In the genomic region with DNA sequence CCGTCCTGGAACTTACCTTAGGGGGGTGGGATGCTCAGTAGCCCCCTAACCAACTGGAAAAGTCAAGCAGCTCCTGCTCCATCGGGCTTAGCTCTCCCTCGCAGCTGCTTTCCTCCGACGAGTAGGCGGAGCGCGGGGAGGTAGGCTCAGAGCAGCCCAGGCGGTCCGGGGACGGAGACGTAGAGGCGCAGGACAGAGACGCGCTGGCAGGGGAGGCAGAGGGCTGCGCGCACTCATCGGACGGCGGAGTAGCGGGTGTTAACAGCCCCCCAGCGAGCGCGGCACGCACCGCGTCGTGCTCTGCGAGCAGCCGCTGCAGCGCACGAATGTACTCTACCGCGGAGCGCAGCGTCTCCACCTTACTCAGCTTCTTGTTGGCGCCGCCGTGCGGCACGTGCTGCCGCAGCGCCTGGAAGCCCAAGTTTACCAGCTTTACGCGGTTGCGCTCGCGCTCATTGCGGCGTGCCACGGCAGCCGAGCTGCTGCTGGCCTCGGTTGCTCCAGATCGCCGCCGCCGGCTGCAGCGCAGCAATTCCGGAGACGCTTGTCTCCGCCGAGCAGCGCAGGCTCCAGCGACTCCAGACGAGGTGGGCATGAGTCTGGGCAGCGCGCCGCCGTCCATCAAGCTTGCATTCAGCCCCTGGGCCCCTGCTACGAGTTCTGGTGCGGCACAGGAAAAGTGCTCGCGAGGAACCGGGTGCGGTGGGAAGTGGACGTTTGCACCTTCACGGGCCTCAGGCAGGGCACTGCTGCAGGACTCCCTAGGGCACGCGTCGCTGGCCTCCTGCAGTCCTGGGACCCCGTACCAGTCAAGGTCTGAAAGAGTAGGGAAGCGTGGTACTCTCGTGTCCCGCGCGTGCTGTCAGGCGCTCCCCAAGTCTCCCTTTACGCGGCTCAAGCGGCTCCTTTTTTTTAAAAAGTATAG, we compare ENCODE assay signal across 8 mouse cellular contexts. TPM values are rescaled to one million over a fixed set of nuclear protein-coding genes. Genes with fewer than 3 reads are reported as not detected.
A peak's percentile ranks its signal among the peaks of the same experiment; 100 is the strongest.
DNase-seq lines count a peak whose midpoint lies in the region; ATAC-seq lines count a peak whose summit lies in the region.

No protein-coding gene starts in this region.

- 1% methylated on average over 89 of the region's 90 CpGs for WGBS in heart, embryonic 13.5 days
- under 1% methylated on average over 90 of the region's 90 CpGs for WGBS in liver, embryonic 16.5 days (ENCODE audit: insufficient replicate concordance)
- WGBS in neural tube, embryonic 13.5 days: under 1% methylated on average over 90 of the region's 90 CpGs

- peak overlapping the region; percentile 70 for H3K9ac ChIP-seq in heart, embryonic 13.5 days
- H3K9ac ChIP-seq in liver, embryonic 16.5 days (ENCODE audit: low read depth, low read length): no peak overlapping the region
- peak overlapping the region; percentile 46 for H3K9ac ChIP-seq in neural tube, embryonic 13.5 days

- peaks cover 3% of the 10 kb centered on the region; the same call in 1 of the 2 replicates for H3K9me3 ChIP-seq in erythroblast, embryonic 14.5 days (ENCODE audit: control insufficient read depth, low read length)
- H3K9me3 ChIP-seq in heart, embryonic 13.5 days: no peaks in the 10 kb centered on the region
- no peaks in the 10 kb centered on the region for H3K9me3 ChIP-seq in liver, embryonic 16.5 days (replicated peaks; ENCODE audit: control insufficient read depth, low read length)
- H3K9me3 ChIP-seq in neural tube, embryonic 13.5 days: no peaks in the 10 kb centered on the region

- peak overlapping the region; percentile 24 for H3K4me3 ChIP-seq in erythroblast, embryonic 14.5 days (replicated peaks)
- peak overlapping the region; percentile 56 for H3K4me3 ChIP-seq in heart, embryonic 13.5 days
- H3K4me3 ChIP-seq in liver, embryonic 16.5 days (ENCODE audit: low read depth, low read length): peak overlapping the region; percentile 46
- H3K4me3 ChIP-seq in neural tube, embryonic 13.5 days: peak overlapping the region; percentile 44

- H3K4me1 ChIP-seq in erythroblast, embryonic 14.5 days (ENCODE audit: control insufficient read depth): peaks cover 15% of the 10 kb centered on the region
- peaks cover 25% of the 10 kb centered on the region for H3K4me1 ChIP-seq in heart, embryonic 13.5 days
- peaks cover 5% of the 10 kb centered on the region for H3K4me1 ChIP-seq in liver, embryonic 16.5 days (ENCODE audit: control insufficient read depth, low read depth, low read length)
- peaks cover 25% of the 10 kb centered on the region for H3K4me1 ChIP-seq in neural tube, embryonic 13.5 days (replicated peaks)

- ATAC-seq in erythroblast, adult 5-6 weeks (replicated peaks; ENCODE audit: low FRiP score, poor library complexity, severe bottlenecking): no peak
- no peak; the same call in 1 of the 2 replicates for ATAC-seq in heart, embryonic 13.5 days (ENCODE audit: extremely low read depth, insufficient number of reproducible peaks, low FRiP score, low TSS enrichment)
- peak; percentile 30 for ATAC-seq in liver, embryonic 16.5 days (ENCODE audit: low read depth)
- peak; percentile 88 for ATAC-seq in neural tube, embryonic 13.5 days (ENCODE audit: low read depth)

- DNase-seq in embryo, embryonic 10.5 days (ENCODE audit: low spot score): peak; percentile 80
- peak; percentile 65 to 78 for DNase-seq in kidney, postnatal 4 days
- DNase-seq in thymus, postnatal 10 days (ENCODE audit: low spot score in 2 of 2): peak; percentile 6 to 41

- peak overlapping the region; percentile 91 for H3K4me2 ChIP-seq in heart, embryonic 13.5 days
- H3K4me2 ChIP-seq in liver, embryonic 16.5 days (ENCODE audit: low read depth, low read length): peak overlapping the region; percentile 69
- H3K4me2 ChIP-seq in neural tube, embryonic 13.5 days: peak overlapping the region; percentile 88

- no peak overlapping the region for H3K27ac ChIP-seq in heart, embryonic 13.5 days (replicated peaks)
- 0 out of 2 replicates have a peak overlapping the region, but pooled peaks have one; percentile 25 for H3K27ac ChIP-seq in liver, embryonic 16.5 days (ENCODE audit: low read length)
- H3K27ac ChIP-seq in neural tube, embryonic 13.5 days (replicated peaks): no peak overlapping the region

- H3K36me3 ChIP-seq in erythroblast, embryonic 14.5 days (ENCODE audit: control insufficient read depth): no peaks in the 10 kb centered on the region
- no peaks in the 10 kb centered on the region for H3K36me3 ChIP-seq in heart, embryonic 13.5 days
- no peaks in the 10 kb centered on the region for H3K36me3 ChIP-seq in liver, embryonic 16.5 days (ENCODE audit: control insufficient read depth, insufficient read depth)
- H3K36me3 ChIP-seq in neural tube, embryonic 13.5 days: no peaks in the 10 kb centered on the region

- H3K27me3 ChIP-seq in erythroblast, embryonic 14.5 days (ENCODE audit: control insufficient read depth): peaks cover 88% of the 10 kb centered on the region
- H3K27me3 ChIP-seq in heart, embryonic 13.5 days (replicated peaks): peaks cover 95% of the 10 kb centered on the region
- peaks cover 66% of the 10 kb centered on the region for H3K27me3 ChIP-seq in liver, embryonic 16.5 days (ENCODE audit: control insufficient read depth, insufficient read depth, low read depth, low read length)
- H3K27me3 ChIP-seq in neural tube, embryonic 13.5 days: peaks cover 85% of the 10 kb centered on the region

RNA-seq across cellular contexts. Expression of a gene that starts 0.9 kb away (rescaled TPM):
- polyA plus RNA-seq in erythroblast, embryonic 14.5 days (2012): 0.05 TPM in 1 of 2 replicates, not detected in the other
- total RNA-seq in erythroblast, adult 5-6 weeks (2015; ENCODE audit: low replicate concordance): not detected in 2 replicates
- not detected in 2 replicates for total RNA-seq in erythroblast, adult 5-6 weeks (2017; ENCODE audit: low replicate concordance)
- polyA plus RNA-seq in heart, embryonic 13.5 days (2015; fragmentation: Nextera tagmentation; extraction: Ambion mirVana): 0.33 and 0.52 TPM in 2 replicates
- polyA plus RNA-seq in liver, embryonic 16.5 days (2015; fragmentation: Nextera tagmentation; extraction: Ambion mirVana): 0.29 and 0.91 TPM in 2 replicates
- polyA plus RNA-seq in neural tube, embryonic 13.5 days (2015; fragmentation: Nextera tagmentation; extraction: Ambion mirVana): 0.55 and 0.98 TPM in 2 replicates

RNA-seq across cellular contexts. Expression of a gene that starts 36.7 kb away (rescaled TPM):
- polyA plus RNA-seq in erythroblast, embryonic 14.5 days (2012): 14.9 and 17.8 TPM in 2 replicates
- total RNA-seq in erythroblast, adult 5-6 weeks (2015; ENCODE audit: low replicate concordance): 77.4 and 78.8 TPM in 2 replicates
- total RNA-seq in erythroblast, adult 5-6 weeks (2017; ENCODE audit: low replicate concordance): 55.2 and 79.5 TPM in 2 replicates
- polyA plus RNA-seq in heart, embryonic 13.5 days (2015; fragmentation: Nextera tagmentation; extraction: Ambion mirVana): 4.9 and 5.9 TPM in 2 replicates
- polyA plus RNA-seq in liver, embryonic 16.5 days (2015; fragmentation: Nextera tagmentation; extraction: Ambion mirVana): 69.6 and 71.3 TPM in 2 replicates
- 0.36 and 0.85 TPM in 2 replicates for polyA plus RNA-seq in neural tube, embryonic 13.5 days (2015; fragmentation: Nextera tagmentation; extraction: Ambion mirVana)

RNA-seq across cellular contexts. Expression of a gene that starts 37.2 kb away (rescaled TPM):
- polyA plus RNA-seq in erythroblast, embryonic 14.5 days (2012): not detected in 2 replicates
- not detected in 2 replicates for total RNA-seq in erythroblast, adult 5-6 weeks (2015; ENCODE audit: low replicate concordance)
- not detected in 2 replicates for total RNA-seq in erythroblast, adult 5-6 weeks (2017; ENCODE audit: low replicate concordance)
- 0.36 and 0.76 TPM in 2 replicates for polyA plus RNA-seq in heart, embryonic 13.5 days (2015; fragmentation: Nextera tagmentation; extraction: Ambion mirVana)
- 0.06 and 0.35 TPM in 2 replicates for polyA plus RNA-seq in liver, embryonic 16.5 days (2015; fragmentation: Nextera tagmentation; extraction: Ambion mirVana)
- 69.6 and 98.6 TPM in 2 replicates for polyA plus RNA-seq in neural tube, embryonic 13.5 days (2015; fragmentation: Nextera tagmentation; extraction: Ambion mirVana)

Comparison
In these comparisons a context has a peak if more than half of its experiments do, and no peak if none do; other contexts are left out.
1. ATAC-seq: peak in liver, embryonic 16.5 days (single experiment) and neural tube, embryonic 13.5 days (single experiment); none in erythroblast, adult 5-6 weeks (single experiment) and heart, embryonic 13.5 days (single experiment).
2. DNase-seq: peak in every context shown above with its lines; median percentile 80 in embryo, embryonic 10.5 days; 72 in kidney, postnatal 4 days; 24 in thymus, postnatal 10 days.
3. RNA of a gene that starts 37.2 kb away (polyA plus RNA-seq): 69.6 to 98.6 TPM in neural tube, embryonic 13.5 days; 0.36 to 0.76 TPM in heart, embryonic 13.5 days, 0.06 to 0.35 TPM in liver, embryonic 16.5 days and not detected in erythroblast, embryonic 14.5 days; every median in the first group is over 10 times any median in the second.
4. Peak in every context shown above with its lines, with median percentiles within 50 percentile points of each other: H3K4me3 ChIP-seq and H3K4me2 ChIP-seq.